Mouse (Mus musculus) kidney, postnatal 36 days (tissue): Measurements from ENCODE around the gene Rbm8a2.
A peak's percentile ranks its signal among the peaks of the same experiment; 100 is the strongest.
"Not testable (repeated sequence)": the region's sequence is repeated elsewhere in the genome, so short reads cannot be mapped to it uniquely, and the experiment has no call there.

ENCODE experiments used
- DNase-seq, 2 experiments: peaks; one replicate each; pipeline ENCODE4 v3.0.0; 2021 to 2022; ENCODE audit warnings: mixed read lengths in 2 of 2

The Rbm8a2 gene

DNA sequence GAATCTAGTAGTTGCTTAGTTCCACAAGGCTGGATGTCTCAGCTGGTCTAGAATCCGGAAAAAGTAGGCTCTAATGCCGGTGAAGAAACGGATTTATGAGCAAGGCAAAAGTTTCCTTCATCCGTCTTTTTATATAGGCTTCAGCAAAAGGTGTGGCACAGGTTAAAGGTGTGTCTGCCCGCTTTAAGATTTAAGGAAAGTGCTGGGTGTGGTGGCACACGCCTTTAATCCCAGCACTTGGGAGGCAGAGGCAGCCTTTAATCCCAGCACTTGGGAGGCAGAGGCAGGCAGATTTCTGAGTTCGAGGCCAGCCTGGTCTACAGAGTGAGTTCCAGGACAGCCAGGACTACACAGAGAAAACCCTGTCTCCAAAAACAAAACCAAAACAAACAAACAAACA, at the start of gene Rbm8a2:
Gene Rbm8a2 (minus strand): TSS at position 101 of the 400 bp plus-strand sequence.
- DNase-seq = not testable (repeated sequence)

GRCm38 (mm10) chr1:176028397-176028796, 49.5 kb upstream of the Rbm8a2 start:
- DNase-seq = no peak

GRCm38 (mm10) chr1:176024501-176024900, 45.6 kb upstream of the Rbm8a2 start:
- DNase-seq = no peak

GRCm38 (mm10) chr1:176018523-176018922, 39.6 kb upstream of the Rbm8a2 start:
- no peak for DNase-seq

DNA sequence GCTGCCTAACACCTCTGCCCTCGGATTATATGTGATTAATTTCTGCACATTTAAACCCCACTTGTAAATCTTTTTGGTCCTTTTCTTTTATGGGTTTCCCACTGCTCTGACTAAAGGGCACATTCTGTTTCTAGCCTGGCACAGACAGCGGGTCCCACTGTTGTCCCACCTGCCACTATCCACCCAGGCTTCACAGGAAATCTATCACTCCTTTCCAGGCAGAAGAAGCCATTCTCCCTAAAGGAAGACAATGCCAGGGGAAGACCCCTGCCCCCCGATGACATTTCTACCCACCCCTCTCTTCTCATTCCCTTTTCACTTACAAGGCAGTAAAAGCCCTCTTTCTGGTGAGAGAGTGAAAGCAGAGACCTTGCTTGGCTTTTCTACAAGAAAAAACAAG, 37.2 kb upstream of the Rbm8a2 start:
- DNase-seq = no peak

DNA sequence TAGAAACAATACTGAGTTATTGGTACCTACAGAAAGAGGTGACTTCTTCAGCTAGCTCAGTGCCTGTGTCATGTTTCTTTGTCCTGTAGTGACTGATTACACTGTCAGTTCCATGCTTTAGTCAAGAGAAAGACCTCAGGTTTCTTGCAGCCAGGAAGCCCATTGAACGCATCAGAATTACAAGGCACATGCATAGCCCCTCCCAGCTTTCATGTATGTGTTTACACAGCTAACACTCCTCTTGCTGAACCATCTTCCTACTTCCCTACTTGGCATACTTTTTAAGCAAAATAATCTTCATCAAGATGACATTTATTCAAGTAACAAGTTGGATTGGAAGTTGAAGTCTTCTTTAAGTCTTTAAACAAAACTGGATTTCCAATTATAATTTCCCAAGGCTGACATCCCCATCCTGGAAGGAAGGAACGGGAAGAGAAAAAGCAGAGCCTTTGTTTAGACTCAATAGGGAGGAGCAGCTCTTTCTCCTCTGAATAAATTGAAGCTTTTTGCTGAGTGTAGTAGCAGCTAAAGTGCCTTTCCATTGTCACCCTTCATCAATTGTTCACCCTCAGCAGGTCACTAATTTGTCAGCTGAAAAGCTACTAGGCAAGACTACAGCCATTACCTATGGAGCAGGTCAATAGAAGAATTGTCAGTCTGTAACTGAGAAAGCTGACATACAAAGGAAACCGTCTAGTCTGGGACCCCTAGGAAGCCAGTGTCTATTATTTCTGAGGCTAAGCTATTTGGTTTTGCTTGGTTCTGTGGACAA, 34.8 kb upstream of the Rbm8a2 start:
- no peak for DNase-seq

DNA sequence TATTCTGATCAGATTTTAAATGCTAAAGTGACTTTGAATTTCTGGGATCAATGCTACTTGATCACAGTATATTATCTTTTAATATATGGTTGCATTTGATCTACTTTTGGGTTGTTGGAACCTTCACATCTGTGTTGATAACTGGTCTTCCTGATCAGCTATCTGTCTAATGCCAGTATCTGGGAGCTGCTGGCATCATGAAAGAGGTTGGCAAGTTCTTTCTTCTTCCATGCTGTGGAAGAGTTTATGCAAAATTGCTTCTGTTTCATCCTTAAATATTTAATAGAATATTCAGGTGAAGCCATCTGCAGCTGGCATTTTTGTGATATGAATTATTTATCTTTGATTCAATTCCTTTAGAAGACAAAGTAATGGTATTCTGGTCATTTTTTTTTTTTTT, 32.6 kb upstream of the Rbm8a2 start:
- DNase-seq = no peak

DNA sequence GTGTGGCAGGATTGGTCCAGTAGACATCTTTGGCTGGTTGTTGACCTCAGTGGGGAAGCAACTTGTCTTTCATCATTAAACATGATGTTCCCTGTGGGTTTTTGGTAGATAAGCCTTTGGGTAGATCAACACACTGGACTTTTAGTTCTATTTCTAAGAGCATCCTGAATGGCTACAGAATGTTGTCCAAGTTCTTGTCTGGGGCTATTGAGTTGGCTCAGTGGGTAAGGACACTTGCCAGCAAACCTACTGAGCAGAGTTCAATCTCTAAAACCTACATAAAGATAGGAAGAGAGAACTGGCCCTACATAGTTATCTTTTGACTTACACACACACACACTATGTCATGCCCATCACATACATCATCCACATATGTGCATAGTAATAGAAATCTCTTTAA, 32.2 kb upstream of the Rbm8a2 start:
- DNase-seq = no peak

DNA sequence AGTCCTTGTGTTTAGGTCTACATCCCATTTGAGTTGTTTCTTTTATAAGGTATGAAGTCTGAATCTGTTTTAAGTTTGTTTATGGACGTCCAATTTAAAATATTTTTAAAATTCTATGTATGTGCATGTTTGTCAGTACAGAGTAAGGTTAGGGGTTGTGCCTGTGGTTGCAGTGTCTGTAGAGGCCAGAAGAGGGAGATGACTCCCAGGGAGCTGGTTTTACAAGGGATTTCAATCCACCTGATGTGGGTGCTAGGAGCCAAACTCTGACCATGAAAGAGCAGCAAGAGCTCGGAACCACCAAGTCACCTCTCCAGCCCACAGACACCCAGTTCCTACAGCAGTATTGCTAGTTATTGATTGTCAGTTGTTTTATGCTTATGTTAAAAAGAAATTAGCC, 29.5 kb upstream of the Rbm8a2 start:
- DNase-seq = peak in 1 of 2 experiments; percentile 2

- DNase-seq = no peak
Observed at GRCm38 (mm10) chr1:176000599-176000998, 21.7 kb upstream of the Rbm8a2 start.

- DNase-seq = no peak
Observed at GRCm38 (mm10) chr1:175997076-175997651, 18.2 kb upstream of the Rbm8a2 start.

DNA sequence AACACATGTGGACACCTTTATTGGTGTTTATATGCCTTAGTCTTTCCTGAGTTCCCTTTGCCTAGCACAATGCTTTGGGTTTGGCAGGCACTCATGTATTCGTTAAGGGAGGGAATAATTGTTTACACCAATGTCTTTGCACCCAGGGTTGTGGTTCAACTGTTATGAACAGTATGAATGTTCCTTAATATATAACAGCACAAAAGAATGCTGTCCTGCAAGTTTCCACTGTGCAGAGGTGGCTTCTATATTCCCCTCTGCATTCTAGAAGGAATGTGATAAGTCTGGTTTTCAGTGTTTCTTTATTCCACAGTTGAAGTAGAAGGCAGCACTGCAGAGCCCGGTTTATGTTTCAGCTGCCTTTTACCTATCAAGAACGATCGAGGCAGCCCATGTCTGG, 10.0 kb upstream of the Rbm8a2 start:
- no peak for DNase-seq

GRCm38 (mm10) chr1:175988448-175988847, 9.5 kb upstream of the Rbm8a2 start:
- no peak for DNase-seq

GRCm38 (mm10) chr1:175970710-175971109, 8.2 kb downstream of the Rbm8a2 start:
- DNase-seq = no peak

DNA sequence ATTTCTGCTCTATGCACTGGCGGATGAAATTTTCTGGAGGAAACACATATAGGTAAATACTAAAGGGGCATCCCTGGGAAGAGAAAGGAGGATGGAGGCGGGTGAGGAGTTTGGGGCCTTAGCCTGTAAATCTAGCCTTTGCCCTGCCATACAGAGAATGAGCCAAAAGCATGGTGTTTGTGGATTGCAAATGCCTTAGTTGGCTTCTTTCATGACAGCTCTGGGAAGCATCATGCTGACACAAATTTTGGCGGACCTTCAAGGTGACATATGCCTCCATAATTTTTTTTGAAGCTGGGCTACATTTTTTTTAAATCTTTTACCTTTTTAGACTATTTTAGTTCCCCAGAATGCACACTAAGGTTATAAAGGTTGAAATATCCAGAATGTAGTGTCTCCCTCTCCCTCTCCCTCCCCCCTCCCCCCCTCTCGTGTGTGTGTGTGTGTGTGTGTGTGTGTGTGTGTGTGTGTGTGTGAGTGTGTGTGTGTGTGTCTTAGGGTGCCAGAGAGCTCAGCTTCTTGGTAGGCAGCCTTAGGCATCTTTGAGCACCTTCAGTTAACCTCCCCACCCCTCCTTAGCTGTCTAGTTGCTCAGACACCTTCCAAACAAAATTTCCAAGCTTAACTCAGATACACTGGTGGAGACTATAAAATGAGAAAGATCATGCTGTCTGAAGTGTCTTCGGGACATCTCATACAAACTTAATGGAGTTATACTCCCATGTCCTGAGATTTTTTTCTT, 11.7 kb downstream of the Rbm8a2 start:
- no peak for DNase-seq

GRCm38 (mm10) chr1:175961786-175962185, 17.1 kb downstream of the Rbm8a2 start:
- no peak for DNase-seq

- DNase-seq = no peak
Observed at GRCm38 (mm10) chr1:175950851-175951250, 28.1 kb downstream of the Rbm8a2 start.

DNA sequence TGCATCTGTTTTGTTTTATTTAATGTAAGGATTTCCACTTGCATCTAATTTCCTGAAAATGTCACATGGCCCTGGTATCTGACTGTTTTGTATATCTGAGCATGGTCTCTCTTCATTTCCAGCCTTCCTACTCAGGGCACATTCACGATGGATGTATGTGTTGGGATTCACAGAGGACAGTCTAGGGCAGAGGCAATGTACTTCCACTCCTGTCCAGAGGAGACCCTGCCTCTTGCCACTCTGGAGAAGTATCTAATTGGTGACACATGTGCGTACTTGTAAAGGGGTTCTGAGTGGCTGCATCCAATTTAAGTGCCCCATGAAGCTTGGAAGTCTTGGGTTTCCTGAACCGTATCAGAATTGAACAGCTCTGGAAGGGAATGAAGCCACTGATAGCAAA, 28.5 kb downstream of the Rbm8a2 start:
- no peak for DNase-seq

GRCm38 (mm10) chr1:175946718-175947315, 32.1 kb downstream of the Rbm8a2 start:
- no peak for DNase-seq

GRCm38 (mm10) chr1:175943168-175943567, 35.7 kb downstream of the Rbm8a2 start:
- no peak for DNase-seq

GRCm38 (mm10) chr1:175938731-175939130, 40.2 kb downstream of the Rbm8a2 start:
- no peak for DNase-seq

DNA sequence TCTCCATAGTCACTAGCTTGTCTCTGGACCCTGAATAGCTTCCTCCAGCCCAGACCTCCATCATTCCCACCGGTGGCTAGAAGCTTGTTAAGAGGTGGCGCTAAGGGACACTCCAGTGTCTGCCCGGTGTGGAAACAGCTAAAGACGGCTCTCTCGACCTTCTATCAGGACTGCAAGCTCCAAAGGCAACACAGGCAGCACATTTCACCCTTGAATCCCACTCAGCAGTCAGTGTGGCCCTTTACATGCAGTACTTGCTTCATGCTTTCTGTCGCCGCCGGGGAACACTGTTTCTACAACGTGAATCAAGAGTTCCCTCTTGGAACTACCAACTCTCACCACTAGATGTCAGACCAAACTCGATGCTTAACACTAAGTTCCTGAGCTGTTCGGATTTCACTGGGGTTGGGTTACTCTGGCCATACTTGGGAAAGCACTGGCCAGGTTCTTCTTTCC, 42.6 kb downstream of the Rbm8a2 start:
- peak; percentile 65 to 71 for DNase-seq

GRCm38 (mm10) chr1:175931391-175931790, 47.5 kb downstream of the Rbm8a2 start:
- no peak for DNase-seq
